Mouse (Mus musculus) erythroblast, embryonic 14.5 days (primary cell): ENCODE measurements around the gene Cx3cl1. TPM values are rescaled to one million over a fixed set of nuclear protein-coding genes. Genes with fewer than 3 reads are reported as not detected.
A peak's percentile ranks its signal among the peaks of the same experiment; 100 is the strongest.

Source experiments
- H3K27me3 ChIP-seq: 2 replicates; pipeline ENCODE4 v1.6.1; 2012; ENCODE audit warnings: inconsistent platforms; ENCODE audit not compliant: control insufficient read depth
- H3K36me3 ChIP-seq: 2 replicates; pipeline ENCODE4 v1.6.1; 2012; ENCODE audit warnings: mild to moderate bottlenecking, inconsistent platforms; ENCODE audit not compliant: control insufficient read depth
- H3K4me1 ChIP-seq: 2 replicates; pipeline ENCODE4 v1.6.1; 2012; ENCODE audit warnings: inconsistent platforms; ENCODE audit not compliant: control insufficient read depth
- H3K4me3 ChIP-seq: replicated peaks from 2 replicates; pipeline ENCODE3; 2012; ENCODE audit warnings: moderate library complexity, mild to moderate bottlenecking, inconsistent platforms
- H3K9me3 ChIP-seq: 2 replicates; pipeline ENCODE4 v1.6.1; 2012; ENCODE audit warnings: low read length, inconsistent platforms, mixed read lengths; ENCODE audit not compliant: control insufficient read depth
- GATA1 ChIP-seq: IDR thresholded peaks from 2 replicates; pipeline ENCODE4 v1.6.1; 2012; ENCODE audit warnings: low read length, inconsistent platforms, mixed read lengths
- TAL1 ChIP-seq: IDR thresholded peaks from 3 replicates; pipeline ENCODE4 v1.6.1; 2012; ENCODE audit warnings: low read length, inconsistent platforms, mixed read lengths
- polyA plus RNA-seq: library from polyadenylated mRNA; stranded (reverse); fragments of >175 nt; gene quantifications from 2 replicates; pipeline ENCODE4 v1.2.3, GENCODE M21; 2012

The Cx3cl1 gene
- polyA plus RNA-seq, 1 experiment = 0.01 TPM

DNA sequence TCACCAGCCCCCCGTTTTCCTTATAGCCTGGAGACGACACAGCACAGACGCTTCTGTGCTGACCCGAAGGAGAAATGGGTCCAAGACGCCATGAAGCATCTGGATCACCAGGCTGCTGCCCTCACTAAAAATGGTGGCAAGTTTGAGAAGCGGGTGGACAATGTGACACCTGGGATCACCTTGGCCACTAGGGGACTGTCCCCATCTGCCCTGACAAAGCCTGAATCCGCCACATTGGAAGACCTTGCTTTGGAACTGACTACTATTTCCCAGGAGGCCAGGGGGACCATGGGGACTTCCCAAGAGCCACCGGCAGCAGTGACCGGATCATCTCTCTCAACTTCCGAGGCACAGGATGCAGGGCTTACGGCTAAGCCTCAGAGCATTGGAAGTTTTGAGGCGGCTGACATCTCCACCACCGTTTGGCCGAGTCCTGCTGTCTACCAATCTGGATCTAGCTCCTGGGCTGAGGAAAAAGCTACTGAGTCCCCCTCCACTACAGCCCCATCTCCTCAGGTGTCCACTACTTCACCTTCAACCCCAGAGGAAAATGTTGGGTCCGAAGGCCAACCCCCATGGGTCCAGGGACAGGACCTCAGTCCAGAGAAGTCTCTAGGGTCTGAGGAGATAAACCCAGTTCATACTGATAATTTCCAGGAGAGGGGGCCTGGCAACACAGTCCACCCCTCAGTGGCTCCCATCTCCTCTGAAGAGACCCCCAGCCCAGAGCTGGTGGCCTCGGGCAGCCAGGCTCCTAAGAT is 7.9 kb downstream of the Cx3cl1 start:
- no peak for TF ChIP-seq GATA1
- no peak for TF ChIP-seq TAL1
- Histone ChIP-seq H3K27me3 (peaks cover 72% of the 10 kb centered on the region), H3K36me3 (no peaks in the 10 kb centered on the region), H3K4me3 (no peak overlapping the region), H3K9me3 (no peaks in the 10 kb centered on the region), H3K4me1 (peaks cover 27% of the 10 kb centered on the region)

DNA sequence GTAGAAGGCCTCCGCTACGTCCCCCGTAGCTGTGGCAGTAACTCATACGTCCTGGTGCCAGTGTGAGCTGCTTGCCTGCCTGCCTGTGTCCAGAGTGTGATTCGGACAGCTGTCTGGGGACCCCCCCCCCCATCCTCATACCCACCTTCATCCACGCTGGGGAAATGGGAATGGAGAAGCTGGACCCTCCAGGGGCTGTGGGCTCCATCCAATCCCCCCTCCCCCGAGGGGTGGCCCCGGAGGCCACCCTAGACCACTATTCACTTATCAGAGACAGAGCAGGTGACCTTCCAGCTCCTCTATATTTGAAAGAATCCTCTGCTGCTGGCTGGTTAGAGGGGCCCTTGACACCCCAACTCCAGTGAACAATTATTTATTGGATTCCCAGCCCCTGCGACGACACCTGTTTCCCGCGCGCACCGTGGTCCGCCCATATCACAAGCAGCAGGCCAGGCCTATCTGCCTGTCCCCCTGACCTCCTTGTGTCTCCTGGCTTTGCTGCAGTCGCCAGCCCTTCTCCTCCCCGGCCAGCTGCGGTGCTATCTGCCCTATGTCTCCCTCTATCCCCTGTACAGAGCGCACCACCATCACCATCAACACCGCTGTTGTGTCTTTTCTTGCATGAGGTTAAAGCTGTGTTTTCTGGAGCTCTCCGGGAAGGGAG is 8.8 kb downstream of the Cx3cl1 start:
- Histone ChIP-seq H3K36me3 (no peaks in the 10 kb centered on the region), H3K9me3 (no peaks in the 10 kb centered on the region), H3K27me3 (peaks cover 70% of the 10 kb centered on the region), H3K4me3 (no peak overlapping the region), H3K4me1 (peaks cover 35% of the 10 kb centered on the region)
- TF ChIP-seq GATA1 (no peak), TAL1 (no peak)

DNA sequence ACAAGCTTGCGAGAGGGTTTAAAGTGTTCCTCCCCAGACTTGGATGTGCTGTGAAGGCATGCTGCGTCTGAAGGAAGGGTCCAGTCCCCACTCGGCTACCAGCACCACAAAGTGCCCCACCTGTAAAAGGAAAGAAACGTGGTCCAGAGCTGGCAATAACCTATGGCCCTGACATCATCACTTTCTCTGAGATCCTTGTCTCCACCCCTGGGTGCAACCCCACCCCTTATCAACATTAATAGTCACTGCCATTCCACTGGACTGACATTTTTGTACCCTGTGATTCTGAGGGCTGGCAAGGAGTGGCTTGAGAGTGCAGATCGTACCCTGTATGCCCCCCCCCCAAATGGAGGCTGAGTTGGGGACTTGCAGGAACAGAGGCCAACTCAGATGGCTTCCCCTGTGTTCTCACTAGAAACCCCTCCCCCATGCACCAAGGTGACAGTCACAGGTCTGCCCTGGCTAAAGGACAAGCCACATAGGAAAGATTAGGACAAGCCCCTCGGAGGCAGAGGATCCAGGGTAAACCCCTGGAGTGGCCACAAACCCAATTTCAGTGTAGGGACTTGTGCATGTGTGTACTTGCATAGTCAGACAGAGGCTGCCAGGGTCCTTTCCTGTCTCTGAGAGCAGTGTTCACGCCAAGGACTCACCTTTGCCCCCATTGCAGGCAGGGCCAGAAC is 9.5 kb downstream of the Cx3cl1 start:
- Histone ChIP-seq H3K9me3 (no peaks in the 10 kb centered on the region), H3K4me1 (peaks cover 41% of the 10 kb centered on the region), H3K27me3 (peaks cover 63% of the 10 kb centered on the region), H3K36me3 (no peaks in the 10 kb centered on the region), H3K4me3 (no peak overlapping the region)
- TF ChIP-seq TAL1 (no peak), GATA1 (no peak)

DNA sequence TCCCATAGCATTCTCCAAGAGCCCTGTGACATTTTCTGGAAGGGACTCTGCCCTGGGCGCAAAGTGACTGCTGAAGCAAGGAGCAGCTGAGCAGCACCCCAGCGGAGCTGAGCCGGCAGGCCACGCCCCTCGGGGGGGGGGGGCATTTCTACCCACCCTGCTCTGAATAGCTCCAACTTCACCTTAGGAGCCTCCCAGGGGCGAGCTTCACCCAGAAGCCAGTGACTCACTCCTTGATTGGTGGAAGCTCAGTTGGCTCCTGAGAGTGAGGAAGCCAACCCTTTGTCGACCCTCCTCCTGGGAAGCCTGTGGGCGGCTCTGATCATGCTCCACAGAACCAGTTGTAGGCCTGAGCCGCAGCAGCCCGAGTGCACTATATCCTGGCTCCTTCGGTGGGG is 10.0 kb downstream of the Cx3cl1 start:
- no peaks in the 10 kb centered on the region for H3K9me3 ChIP-seq
- H3K27me3 ChIP-seq = peaks cover 63% of the 10 kb centered on the region
- no peaks in the 10 kb centered on the region for H3K36me3 ChIP-seq
- TF ChIP-seq GATA1 = no peak
- TF ChIP-seq TAL1 = no peak
- peaks cover 47% of the 10 kb centered on the region for H3K4me1 ChIP-seq
- H3K4me3 ChIP-seq = no peak overlapping the region

DNA sequence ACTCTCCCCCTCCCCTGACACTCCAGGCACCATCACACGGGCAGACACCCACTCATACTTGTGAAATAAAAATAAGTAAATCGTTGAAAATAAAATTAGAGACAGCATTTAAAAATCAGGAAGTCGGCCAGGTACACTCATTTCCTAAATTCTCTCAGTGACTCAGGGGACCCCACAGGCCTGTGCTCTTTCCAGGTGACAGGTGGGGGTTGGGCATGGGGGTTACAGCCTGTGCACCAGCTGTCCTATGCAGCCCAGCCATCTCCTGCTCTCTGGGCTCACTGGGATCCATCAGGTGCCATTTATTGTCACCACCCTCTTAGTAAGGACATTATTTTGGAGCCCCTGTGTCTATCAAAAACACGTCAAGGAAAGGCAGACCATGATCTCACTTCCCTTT is 12.1 kb downstream of the Cx3cl1 start:
- Histone ChIP-seq H3K36me3 (no peaks in the 10 kb centered on the region), H3K4me3 (no peak overlapping the region), H3K27me3 (peaks cover 48% of the 10 kb centered on the region), H3K4me1 (peaks cover 67% of the 10 kb centered on the region), H3K9me3 (no peaks in the 10 kb centered on the region)
- no peak for TF ChIP-seq GATA1
- TF ChIP-seq TAL1 = no peak

DNA sequence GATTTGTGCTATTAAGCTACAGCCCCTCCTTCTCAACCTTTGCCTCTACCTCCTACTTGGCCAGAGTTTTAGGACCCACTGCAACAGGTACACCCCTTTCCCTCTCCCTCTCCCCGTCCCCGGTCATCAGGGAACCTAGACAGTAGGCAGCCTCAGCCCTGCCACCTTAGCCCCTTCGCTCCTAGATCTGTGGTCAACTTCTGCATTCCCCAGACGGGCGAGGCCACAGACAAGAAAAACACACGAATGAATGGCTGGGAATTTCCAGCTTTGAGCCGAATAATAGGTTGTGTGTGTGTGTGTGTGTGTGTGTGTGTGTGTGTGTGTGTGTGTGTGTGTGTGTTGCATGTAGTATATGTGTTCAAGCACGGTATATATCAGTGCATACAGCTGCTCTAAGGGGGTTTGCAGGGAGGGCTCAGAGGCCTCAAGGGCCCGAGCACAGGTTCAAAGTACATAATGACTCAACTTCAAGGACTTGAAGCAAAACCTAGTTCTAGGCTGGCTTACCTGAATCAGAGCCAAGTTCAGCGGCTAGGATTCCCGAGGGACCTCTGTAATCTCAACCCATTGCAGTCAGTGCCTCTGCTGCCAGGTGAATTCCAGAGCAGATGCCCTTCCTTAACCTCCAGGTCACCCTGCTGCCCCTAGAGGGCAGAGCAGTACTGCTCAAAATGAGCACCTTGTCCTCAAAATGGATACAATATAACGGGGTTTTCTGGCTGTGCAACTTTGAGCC is 13.6 kb downstream of the Cx3cl1 start:
- Histone ChIP-seq H3K36me3 (no peaks in the 10 kb centered on the region), H3K4me3 (no peak overlapping the region), H3K9me3 (no peaks in the 10 kb centered on the region), H3K4me1 (peaks cover 78% of the 10 kb centered on the region), H3K27me3 (peaks cover 48% of the 10 kb centered on the region)
- TF ChIP-seq GATA1 (no peak), TAL1 (no peak)

DNA sequence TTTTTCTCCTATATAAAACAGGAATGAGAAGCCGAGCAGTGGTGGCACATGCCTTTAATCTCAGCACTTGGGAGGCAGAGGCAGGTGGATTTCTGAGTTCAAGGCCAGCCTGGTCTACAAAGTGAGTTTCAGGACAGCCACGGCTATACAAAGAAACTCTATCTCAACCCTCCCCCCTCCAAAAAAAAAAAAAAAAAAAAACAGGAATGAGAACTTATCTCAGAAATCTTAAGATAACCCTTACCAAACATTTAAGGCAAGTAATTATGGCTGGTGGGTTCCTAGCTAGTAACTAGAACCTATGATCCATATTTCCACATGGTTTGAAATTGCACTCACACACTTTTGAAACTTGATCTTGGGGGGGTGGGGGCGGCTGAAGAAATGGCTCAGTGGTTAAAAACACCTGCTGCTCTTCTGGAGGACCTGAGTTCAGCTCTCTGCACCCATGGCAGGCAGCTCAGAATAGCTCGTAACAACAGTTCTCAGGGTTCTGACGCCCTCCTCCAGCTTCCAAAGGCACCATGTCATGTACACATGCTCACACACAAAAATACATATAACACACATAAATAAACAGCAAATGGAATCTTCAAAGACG is 14.3 kb downstream of the Cx3cl1 start:
- TF ChIP-seq TAL1 = no peak
- no peak for TF ChIP-seq GATA1
- H3K4me3 ChIP-seq = no peak overlapping the region
- H3K4me1 ChIP-seq = peaks cover 74% of the 10 kb centered on the region
- peaks cover 51% of the 10 kb centered on the region for H3K27me3 ChIP-seq
- no peaks in the 10 kb centered on the region for H3K9me3 ChIP-seq
- no peaks in the 10 kb centered on the region for H3K36me3 ChIP-seq

DNA sequence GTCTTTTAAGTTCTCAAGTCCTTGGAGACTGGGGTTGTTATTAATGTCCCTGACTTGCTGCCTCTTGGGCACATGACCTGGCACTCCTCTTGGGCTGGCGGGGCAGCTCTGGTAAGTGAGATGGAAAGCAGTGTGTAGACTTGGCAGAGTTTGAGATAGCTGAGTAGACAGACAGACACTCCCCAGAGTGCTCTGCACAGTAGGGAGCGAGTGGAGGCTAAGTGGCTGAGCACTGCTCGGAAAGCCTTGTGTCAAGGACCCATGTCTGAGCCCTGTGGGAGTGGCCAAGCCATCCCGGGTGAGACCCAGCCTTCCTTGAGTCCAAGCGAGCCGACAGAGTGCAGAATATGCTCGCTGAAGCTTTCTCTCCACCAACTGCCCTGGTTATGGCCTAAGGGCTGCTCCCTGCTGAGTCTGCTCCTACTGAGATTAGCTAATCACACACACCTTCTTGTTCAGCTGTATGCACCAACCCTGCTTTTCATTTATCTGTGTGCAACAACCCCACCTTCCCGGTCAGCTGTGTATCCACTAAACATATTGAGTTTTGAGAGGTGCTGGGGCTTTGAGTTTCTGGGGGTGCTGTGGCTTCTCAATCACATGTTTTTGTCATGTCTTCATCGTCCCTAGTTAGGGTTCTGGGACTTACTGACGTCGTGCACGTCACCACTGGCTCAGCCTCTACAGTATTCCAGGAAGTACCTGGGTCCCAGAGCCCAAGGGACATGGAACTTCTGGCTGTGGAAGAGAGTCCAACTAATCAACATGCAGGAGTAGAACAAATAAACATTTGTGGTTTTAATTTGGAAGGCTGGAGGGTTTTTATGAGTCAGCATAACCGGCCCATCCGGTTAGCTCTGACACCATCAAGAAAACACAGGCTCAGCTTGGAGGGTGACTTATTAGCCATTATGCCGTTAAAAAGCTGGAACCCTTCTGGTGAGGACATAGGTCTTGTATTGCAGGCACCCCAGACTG is 16.0 kb downstream of the Cx3cl1 start:
- H3K36me3 ChIP-seq = no peaks in the 10 kb centered on the region
- peaks cover 59% of the 10 kb centered on the region for H3K27me3 ChIP-seq
- H3K9me3 ChIP-seq = no peaks in the 10 kb centered on the region
- TF ChIP-seq GATA1 (peak; percentile 94), TAL1 (peak; percentile 98)
- peaks cover 77% of the 10 kb centered on the region for H3K4me1 ChIP-seq
- H3K4me3 ChIP-seq = peak overlapping the region; percentile 48
